Mouse (Mus musculus): ENCODE measurements around the gene Icam1.

DNA sequence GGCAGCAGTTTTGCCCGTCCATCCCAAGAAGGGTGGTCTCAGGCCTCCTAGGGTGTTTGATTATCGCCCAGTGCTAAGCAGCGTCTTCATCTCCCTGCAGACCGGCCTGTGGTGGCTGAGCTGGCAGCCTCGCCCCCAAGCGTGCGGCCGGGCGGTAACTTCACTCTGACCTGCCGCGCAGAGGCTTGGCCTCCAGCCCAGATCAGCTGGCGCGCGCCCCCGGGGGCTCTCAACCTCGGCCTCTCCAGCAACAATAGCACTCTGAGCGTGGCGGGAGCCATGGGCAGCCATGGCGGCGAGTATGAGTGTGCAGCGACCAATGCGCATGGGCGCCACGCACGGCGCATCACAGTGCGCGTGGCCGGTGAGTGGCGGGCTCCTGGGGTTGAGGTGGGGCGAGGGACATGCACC lies 21.7 kb downstream of the Icam1 start:
- TF ChIP-seq CTCF (IDR thresholded peaks at IDR 0.05; ENCODE audit: borderline replicate concordance, insufficient read depth, low read depth, low read length) (no peak), POLR2A (IDR thresholded peaks at IDR 0.05; ENCODE audit: borderline replicate concordance, insufficient read depth, low read length) (no peak)

Data from cerebellum, adult 2 months (tissue).